Mouse (Mus musculus) spleen, postnatal 36 days (tissue): ENCODE measurements around the gene Olfr1349.
"Not testable (repeated sequence)": the region's sequence is repeated elsewhere in the genome, so short reads cannot be mapped to it uniquely, and the experiment has no call there.

Source experiments
- DNase-seq, 2 experiments: peaks; one replicate each; pipeline ENCODE4 v3.0.0; 2022; ENCODE audit warnings: low spot score in 2 of 2, mixed read lengths in 1 of 2

The Olfr1349 gene

GRCm38 (mm10) chr7:6522850-6523249 is at the start of gene Olfr1349:
Olfr1349 (minus strand) TSS chr7:6522950.
- no peak for DNase-seq

GRCm38 (mm10) chr7:6564541-6564940 is 41.8 kb upstream of the Olfr1349 start, which contains the start of gene Olfr1350:
Olfr1350 (plus strand) TSS chr7:6564841.
- no peak for DNase-seq

- no peak for DNase-seq
These were observed 3.4 kb upstream of the Olfr1349 start for GRCm38 (mm10) chr7:6526141-6526540.

- DNase-seq = no peak
These were observed 2.3 kb upstream of the Olfr1349 start for GRCm38 (mm10) chr7:6525001-6525400.

- no peak for DNase-seq
These were observed 1.1 kb downstream of the Olfr1349 start for GRCm38 (mm10) chr7:6521666-6522065.

GRCm38 (mm10) chr7:6508648-6509047 is 14.1 kb downstream of the Olfr1349 start, which contains the start of gene Olfr1348:
Olfr1348 (minus strand) TSS chr7:6508748.
- no peak for DNase-seq

- no peak for DNase-seq
These were observed 23.1 kb downstream of the Olfr1349 start, which contains the start of gene Olfr1347 for GRCm38 (mm10) chr7:6499655-6500054. Olfr1347 (minus strand) TSS chr7:6499755.

- DNase-seq = no peak
These were observed 35.9 kb downstream of the Olfr1349 start, which contains the start of gene Olfr5 for GRCm38 (mm10) chr7:6486841-6487240. Olfr5 (minus strand) TSS chr7:6486941.

- not testable (repeated sequence) for DNase-seq
These were observed 45.1 kb downstream of the Olfr1349 start for GRCm38 (mm10) chr7:6477633-6478032.

GRCm38 (mm10) chr7:6466951-6467350 is 55.8 kb downstream of the Olfr1349 start, which contains the start of gene Olfr1346:
Olfr1346 (plus strand) TSS chr7:6467101.
- DNase-seq = no peak
